Mouse (Mus musculus): ENCODE results near the gene Ice1. TPM values are rescaled to one million over a fixed set of nuclear protein-coding genes. Genes with fewer than 3 reads are reported as not detected.
A peak's percentile ranks its signal among the peaks of the same experiment; 100 is the strongest.

Gene Ice1
- polyA plus RNA-seq, 1 experiment from 2014 or later: 15.8 TPM

DNA sequence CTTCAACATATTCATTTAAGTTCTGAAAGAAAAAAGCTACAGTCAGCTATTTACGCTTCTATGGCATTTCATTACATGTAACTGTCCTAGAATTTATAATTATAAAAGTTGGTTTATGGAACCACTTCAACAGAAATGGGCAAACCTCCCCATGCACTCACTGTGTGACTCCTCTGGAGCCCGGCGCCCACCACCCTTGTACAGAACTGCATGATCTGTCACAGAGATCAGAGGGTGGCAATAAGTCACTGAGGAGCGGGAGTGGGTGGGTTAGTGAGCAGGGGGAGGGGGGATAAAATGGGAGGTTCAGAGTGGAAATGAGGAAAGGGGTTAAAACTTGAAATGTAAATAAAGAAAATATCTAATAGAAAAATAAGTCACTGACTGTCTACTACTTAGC lies 13.0 kb downstream of the Ice1 start:
- peaks cover 8% of the 10 kb centered on the region for H3K36me3 ChIP-seq (ENCODE audit: control insufficient read depth, insufficient read depth, low read length)
- no peaks in the 10 kb centered on the region for H3K27me3 ChIP-seq (ENCODE audit: control insufficient read depth, insufficient read depth, low read depth, low read length)
- H3K27ac ChIP-seq (ENCODE audit: low read length): no peak overlapping the region
- no peaks in the 10 kb centered on the region for H3K9me3 ChIP-seq (ENCODE audit: control insufficient read depth, low read length)
- no peak overlapping the region for H3K4me3 ChIP-seq (ENCODE audit: low read length)
- ATAC-seq (ENCODE audit: low read depth): no peak
- WGBS: 86% methylated on average over 4 of the region's 4 CpGs
- H3K4me1 ChIP-seq (replicated peaks; ENCODE audit: control insufficient read depth, insufficient read depth, low read length): no peaks in the 10 kb centered on the region
- H3K4me2 ChIP-seq (ENCODE audit: low read depth, low read length): no peak overlapping the region
- H3K9ac ChIP-seq (ENCODE audit: low read length): no peak overlapping the region

DNA sequence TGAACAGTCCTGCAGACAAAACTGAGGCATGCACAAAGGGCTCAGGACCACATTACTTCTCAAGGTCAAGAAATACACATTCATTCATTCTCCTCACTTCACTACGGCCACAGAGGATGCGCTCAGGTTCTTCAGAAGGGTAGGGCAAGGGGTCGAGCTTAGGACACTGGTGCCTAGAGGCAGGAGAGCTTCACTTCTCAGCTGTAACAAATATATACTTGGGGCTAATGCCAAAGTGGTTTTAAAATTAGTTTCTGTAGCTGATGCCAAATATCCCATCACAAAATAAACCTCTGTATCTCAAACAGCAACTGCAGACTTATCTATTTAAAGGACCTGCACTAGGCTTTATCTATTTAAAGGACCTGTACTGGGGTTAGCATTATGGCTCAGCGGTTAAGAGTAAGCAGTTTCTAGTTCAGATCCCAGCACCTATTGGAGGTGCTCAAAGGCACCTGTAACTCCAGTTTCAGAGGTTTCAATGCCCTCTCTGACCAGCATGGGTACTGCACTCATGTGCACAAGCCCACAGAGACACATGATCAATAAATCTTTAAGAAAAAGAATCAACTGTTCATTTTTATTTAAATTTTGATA lies 14.9 kb downstream of the Ice1 start:
- no peak for ATAC-seq (ENCODE audit: low read depth)
- H3K4me2 ChIP-seq (ENCODE audit: low read depth, low read length): no peak overlapping the region
- H3K36me3 ChIP-seq (ENCODE audit: control insufficient read depth, insufficient read depth, low read length): peaks cover 18% of the 10 kb centered on the region

DNA sequence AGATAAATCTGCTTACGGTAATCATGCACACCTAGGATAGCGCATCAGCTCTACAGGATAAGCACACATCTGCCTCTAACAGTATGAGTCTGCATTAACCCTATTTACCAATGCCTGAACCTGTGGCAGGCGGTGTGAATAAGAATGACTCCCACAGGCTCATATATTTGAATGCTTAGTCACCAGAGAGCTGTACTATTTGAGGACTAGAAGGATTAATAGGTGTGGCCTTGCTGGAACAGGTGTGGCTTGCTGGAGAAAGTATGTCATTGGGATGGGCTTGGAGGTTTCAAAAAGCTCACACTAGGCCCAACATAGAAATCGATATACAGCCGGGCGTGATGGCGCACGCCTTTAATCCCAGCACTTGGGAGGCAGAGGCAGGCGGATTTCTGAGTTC lies 15.9 kb downstream of the Ice1 start:
- peaks cover 28% of the 10 kb centered on the region for H3K36me3 ChIP-seq (ENCODE audit: control insufficient read depth, insufficient read depth, low read length)
- no peaks in the 10 kb centered on the region for H3K27me3 ChIP-seq (ENCODE audit: control insufficient read depth, insufficient read depth, low read depth, low read length)
- ATAC-seq (ENCODE audit: low read depth): no peak

More for the DNA sequence above, 14.9 kb downstream of the Ice1 start:
- H3K27ac ChIP-seq (ENCODE audit: low read length): no peak overlapping the region
- H3K4me1 ChIP-seq (replicated peaks; ENCODE audit: control insufficient read depth, insufficient read depth, low read length): no peaks in the 10 kb centered on the region
- no peaks in the 10 kb centered on the region for H3K27me3 ChIP-seq (ENCODE audit: control insufficient read depth, insufficient read depth, low read depth, low read length)
- WGBS: 89% methylated on average over 4 of the region's 4 CpGs
- H3K4me3 ChIP-seq (ENCODE audit: low read length): no peak overlapping the region
- H3K9ac ChIP-seq (ENCODE audit: low read length): no peak overlapping the region
- H3K9me3 ChIP-seq (ENCODE audit: control insufficient read depth, low read length): no peaks in the 10 kb centered on the region

DNA sequence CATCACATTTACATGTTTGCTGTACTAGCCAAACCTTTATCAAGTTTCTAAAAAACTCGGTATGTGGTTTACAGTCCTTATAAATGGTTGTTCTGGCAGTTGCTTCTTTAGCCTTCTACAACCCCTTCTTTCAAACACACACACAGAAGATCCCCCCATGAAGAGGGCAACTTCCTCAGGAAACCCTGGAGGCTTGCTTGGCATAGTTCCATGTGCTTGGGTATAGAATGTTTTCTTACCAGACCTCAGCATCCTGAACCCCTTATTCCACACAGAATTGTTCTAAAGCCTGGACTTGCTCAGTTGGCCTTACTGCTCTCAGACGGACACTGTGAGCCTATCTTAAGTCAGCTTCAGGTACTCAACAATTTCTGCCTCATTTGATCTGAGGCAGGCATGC lies 24.6 kb downstream of the Ice1 start:
- Histone ChIP-seq H3K9me3 (ENCODE audit: control insufficient read depth, low read length) (no peaks in the 10 kb centered on the region), H3K4me3 (ENCODE audit: low read length) (no peak overlapping the region), H3K36me3 (ENCODE audit: control insufficient read depth, insufficient read depth, low read length) (peaks cover 29% of the 10 kb centered on the region), H3K9ac (ENCODE audit: low read length) (no peak overlapping the region), H3K4me1 (replicated peaks; ENCODE audit: control insufficient read depth, insufficient read depth, low read length) (no peaks in the 10 kb centered on the region), H3K27me3 (ENCODE audit: control insufficient read depth, insufficient read depth, low read depth, low read length) (no peaks in the 10 kb centered on the region), H3K27ac (ENCODE audit: low read length) (no peak overlapping the region), H3K4me2 (ENCODE audit: low read depth, low read length) (no peak overlapping the region)
- WGBS: 77% methylated on average over 2 of the region's 2 CpGs
- no peak for ATAC-seq (ENCODE audit: low read depth)

More for the DNA sequence above, 15.9 kb downstream of the Ice1 start:
- Histone ChIP-seq H3K4me2 (ENCODE audit: low read depth, low read length) (no peak overlapping the region), H3K4me1 (replicated peaks; ENCODE audit: control insufficient read depth, insufficient read depth, low read length) (no peaks in the 10 kb centered on the region), H3K9ac (ENCODE audit: low read length) (no peak overlapping the region), H3K4me3 (ENCODE audit: low read length) (no peak overlapping the region), H3K9me3 (ENCODE audit: control insufficient read depth, low read length) (no peaks in the 10 kb centered on the region), H3K27ac (ENCODE audit: low read length) (no peak overlapping the region)
- 95% methylated on average over 8 of the region's 9 CpGs for WGBS

DNA sequence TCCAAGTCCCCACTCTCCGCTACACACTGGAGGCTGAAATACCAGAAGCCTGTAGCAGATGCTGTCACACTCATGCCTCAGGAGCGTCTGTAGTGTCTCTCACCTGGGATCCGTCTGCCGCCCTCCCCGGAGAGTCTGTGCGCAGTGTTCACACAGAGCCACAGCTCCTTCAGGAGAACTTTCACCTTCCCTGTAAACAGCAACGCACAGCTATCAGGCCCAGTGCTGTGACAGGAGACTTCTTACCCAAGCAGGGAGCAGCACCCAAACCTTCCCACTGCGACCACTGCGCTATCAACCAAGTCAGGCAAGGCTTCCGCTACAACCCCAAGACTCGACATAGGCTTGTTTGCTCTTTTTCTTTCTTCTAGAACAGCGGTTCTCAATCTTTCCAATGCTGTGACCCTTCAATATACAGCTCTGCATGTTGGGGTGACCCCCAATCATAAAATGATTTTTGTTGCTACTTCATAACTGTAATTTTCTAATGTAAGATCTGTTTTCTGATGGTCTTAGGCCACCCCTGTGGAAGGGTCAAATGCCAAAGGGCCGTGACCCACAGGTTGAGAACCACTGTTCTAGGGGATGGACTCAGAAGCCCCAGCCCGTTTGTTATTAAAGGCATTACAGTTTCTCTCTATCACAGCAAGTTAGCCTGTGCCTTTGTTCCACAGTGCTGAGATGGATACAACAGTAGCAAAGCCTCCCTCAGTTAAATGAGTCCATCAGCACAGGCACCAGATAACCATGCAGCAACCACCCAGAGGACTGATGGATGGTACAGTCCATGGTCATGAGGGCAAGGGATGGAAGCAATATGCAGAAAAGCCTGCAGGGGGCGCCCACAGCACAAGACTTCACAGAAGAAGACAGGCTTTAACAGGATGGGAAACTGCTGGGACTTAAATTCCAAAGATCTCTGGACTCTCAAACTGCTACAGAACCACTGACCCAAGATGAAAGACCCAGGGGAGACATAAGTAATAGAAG lies 26.7 kb downstream of the Ice1 start:
- Histone ChIP-seq H3K4me1 (replicated peaks; ENCODE audit: control insufficient read depth, insufficient read depth, low read length) (no peaks in the 10 kb centered on the region), H3K27me3 (ENCODE audit: control insufficient read depth, insufficient read depth, low read depth, low read length) (no peaks in the 10 kb centered on the region), H3K9me3 (ENCODE audit: control insufficient read depth, low read length) (no peaks in the 10 kb centered on the region), H3K4me2 (ENCODE audit: low read depth, low read length) (no peak overlapping the region), H3K9ac (ENCODE audit: low read length) (no peak overlapping the region), H3K36me3 (ENCODE audit: control insufficient read depth, insufficient read depth, low read length) (peaks cover 31% of the 10 kb centered on the region), H3K27ac (ENCODE audit: low read length) (no peak overlapping the region), H3K4me3 (ENCODE audit: low read length) (no peak overlapping the region)
- WGBS: 85% methylated on average over 15 of the region's 15 CpGs
- peak; percentile 47; the same call in 1 of the 2 replicates for ATAC-seq (ENCODE audit: low read depth)

DNA sequence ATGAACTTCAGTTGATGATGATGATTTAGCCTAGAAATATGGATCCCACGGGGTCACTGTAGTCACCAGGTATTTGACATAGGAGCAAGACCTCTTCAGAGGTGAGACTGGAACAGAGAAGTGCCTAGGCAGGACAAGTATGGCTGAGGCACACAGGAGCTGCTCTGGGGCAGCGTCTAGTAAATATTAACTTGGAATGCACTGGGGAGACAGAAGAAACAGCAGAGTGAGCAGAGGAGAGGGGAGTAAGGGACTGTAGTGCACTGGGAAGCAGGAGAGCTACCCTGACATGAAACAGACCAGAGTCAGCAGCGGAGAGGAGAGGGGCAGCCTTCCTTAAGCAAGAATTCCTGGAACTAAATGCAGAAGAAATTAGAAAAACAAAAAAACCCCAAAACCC lies 27.8 kb downstream of the Ice1 start:
- Histone ChIP-seq H3K27ac (ENCODE audit: low read length) (no peak overlapping the region), H3K9me3 (ENCODE audit: control insufficient read depth, low read length) (no peaks in the 10 kb centered on the region), H3K4me1 (replicated peaks; ENCODE audit: control insufficient read depth, insufficient read depth, low read length) (no peaks in the 10 kb centered on the region), H3K27me3 (ENCODE audit: control insufficient read depth, insufficient read depth, low read depth, low read length) (no peaks in the 10 kb centered on the region), H3K9ac (ENCODE audit: low read length) (no peak overlapping the region), H3K4me2 (ENCODE audit: low read depth, low read length) (no peak overlapping the region), H3K4me3 (ENCODE audit: low read length) (no peak overlapping the region), H3K36me3 (ENCODE audit: control insufficient read depth, insufficient read depth, low read length) (peaks cover 38% of the 10 kb centered on the region)
- ATAC-seq (ENCODE audit: low read depth): no peak
- WGBS: 87% methylated on average over 3 of the region's 3 CpGs

DNA sequence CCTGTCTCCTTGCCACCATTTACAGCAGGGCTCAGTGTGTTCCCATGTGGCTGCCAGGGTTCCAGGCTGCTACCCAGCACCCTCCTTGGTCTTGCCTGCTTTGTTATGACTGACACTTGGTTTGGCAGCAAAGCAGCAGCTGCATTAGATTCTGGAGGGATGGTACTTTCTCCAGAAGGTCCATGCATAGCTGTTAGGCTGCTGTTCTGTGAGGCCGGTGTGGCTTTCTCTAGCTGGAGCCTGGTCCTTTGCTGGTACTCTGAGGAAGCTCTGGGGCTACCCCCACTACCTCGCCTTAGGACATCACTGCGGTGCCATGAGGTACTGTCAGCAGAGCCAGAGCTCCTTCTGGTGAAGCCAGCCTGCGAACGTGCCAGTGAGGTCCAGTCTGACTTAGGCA lies 32.1 kb downstream of the Ice1 start:
- no peak for ATAC-seq (ENCODE audit: low read depth)
- WGBS: 94% methylated on average over 5 of the region's 5 CpGs

DNA sequence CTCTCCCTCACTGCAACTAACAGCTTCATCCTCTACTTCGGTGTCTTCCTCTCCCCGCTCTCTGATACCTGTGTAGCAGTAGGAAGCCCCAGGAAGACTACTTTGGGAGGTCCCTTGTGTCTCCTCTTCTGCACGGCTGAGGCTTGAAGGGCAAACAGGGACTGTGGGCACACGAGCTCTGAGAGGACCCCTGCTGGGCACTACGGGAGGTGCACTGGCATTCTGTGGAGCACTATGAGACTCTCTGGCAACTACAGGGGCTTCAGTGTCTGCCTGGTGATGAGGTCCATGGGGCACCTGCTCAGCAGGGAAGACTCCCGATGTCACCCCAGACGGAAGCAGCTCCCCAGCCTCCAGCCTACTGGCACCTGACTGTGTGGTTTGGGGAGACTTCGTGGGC lies 32.7 kb downstream of the Ice1 start:
- no peak for ATAC-seq (ENCODE audit: low read depth)
- 86% methylated on average over 8 of the region's 8 CpGs for WGBS
- no peaks in the 10 kb centered on the region for H3K27me3 ChIP-seq (ENCODE audit: control insufficient read depth, insufficient read depth, low read depth, low read length)

More for the DNA sequence above, 32.1 kb downstream of the Ice1 start:
- Histone ChIP-seq H3K27me3 (ENCODE audit: control insufficient read depth, insufficient read depth, low read depth, low read length) (no peaks in the 10 kb centered on the region), H3K9me3 (ENCODE audit: control insufficient read depth, low read length) (no peaks in the 10 kb centered on the region), H3K4me1 (replicated peaks; ENCODE audit: control insufficient read depth, insufficient read depth, low read length) (no peaks in the 10 kb centered on the region), H3K4me3 (ENCODE audit: low read length) (no peak overlapping the region), H3K36me3 (ENCODE audit: control insufficient read depth, insufficient read depth, low read length) (peaks cover 45% of the 10 kb centered on the region), H3K27ac (ENCODE audit: low read length) (no peak overlapping the region), H3K9ac (ENCODE audit: low read length) (no peak overlapping the region), H3K4me2 (ENCODE audit: low read depth, low read length) (no peak overlapping the region)

DNA sequence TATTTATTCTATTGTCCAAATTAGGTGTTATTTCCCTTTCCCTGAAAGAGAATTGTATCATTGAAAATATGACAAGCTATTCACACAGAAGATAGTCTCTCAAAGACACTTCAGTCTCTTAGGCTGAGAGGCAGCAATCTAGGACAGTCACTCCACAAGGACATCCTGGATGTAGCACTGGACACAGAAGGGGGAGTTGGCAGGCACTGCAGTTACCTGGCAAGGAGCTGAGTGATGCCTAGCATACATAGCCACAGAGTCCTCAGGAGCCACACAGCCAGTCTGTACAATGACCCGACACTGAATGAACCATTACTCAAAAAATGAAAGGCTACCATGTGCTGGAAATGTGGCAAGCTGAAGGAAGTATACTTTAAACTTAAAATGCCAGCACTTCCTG lies 35.9 kb downstream of the Ice1 start:
- Histone ChIP-seq H3K9me3 (ENCODE audit: control insufficient read depth, low read length) (no peaks in the 10 kb centered on the region), H3K36me3 (ENCODE audit: control insufficient read depth, insufficient read depth, low read length) (peaks cover 36% of the 10 kb centered on the region), H3K9ac (ENCODE audit: low read length) (no peak overlapping the region), H3K4me3 (ENCODE audit: low read length) (no peak overlapping the region), H3K27ac (ENCODE audit: low read length) (no peak overlapping the region), H3K27me3 (ENCODE audit: control insufficient read depth, insufficient read depth, low read depth, low read length) (no peaks in the 10 kb centered on the region), H3K4me1 (replicated peaks; ENCODE audit: control insufficient read depth, insufficient read depth, low read length) (no peaks in the 10 kb centered on the region; the same call in 1 of the 2 replicates), H3K4me2 (ENCODE audit: low read depth, low read length) (no peak overlapping the region)
- 68% methylated on average over 1 of the region's 1 CpGs for WGBS
- ATAC-seq (ENCODE audit: low read depth): no peak

More for the DNA sequence above, 32.7 kb downstream of the Ice1 start:
- no peak overlapping the region for H3K9ac ChIP-seq (ENCODE audit: low read length)
- H3K4me3 ChIP-seq (ENCODE audit: low read length): no peak overlapping the region
- H3K36me3 ChIP-seq (ENCODE audit: control insufficient read depth, insufficient read depth, low read length): peaks cover 50% of the 10 kb centered on the region
- no peaks in the 10 kb centered on the region for H3K4me1 ChIP-seq (replicated peaks; ENCODE audit: control insufficient read depth, insufficient read depth, low read length)
- H3K9me3 ChIP-seq (ENCODE audit: control insufficient read depth, low read length): no peaks in the 10 kb centered on the region
- H3K27ac ChIP-seq (ENCODE audit: low read length): no peak overlapping the region
- H3K4me2 ChIP-seq (ENCODE audit: low read depth, low read length): no peak overlapping the region
